Mouse (Mus musculus) hindbrain, embryonic 16.5 days (tissue): ENCODE measurements around the gene Ms4a4d. TPM values are rescaled to one million over a fixed set of nuclear protein-coding genes. Genes with fewer than 3 reads are reported as not detected.
"Not testable (repeated sequence)": the region's sequence is repeated elsewhere in the genome, so short reads cannot be mapped to it uniquely, and the experiment has no call there.

Source experiments
- ATAC-seq: fragments of 200-750 bp; cut with Nextera tagmentation; 2 replicates; pipeline ENCODE4 v1.8.0; 2017; ENCODE audit warnings: moderate TSS enrichment, moderate library complexity
- H3K27ac ChIP-seq: fragments of 300-500 bp; sonication (generic); 2 replicates; pipeline ENCODE4 v1.5.1; 2014; ENCODE audit warnings: low read depth, mild to moderate bottlenecking, control low read depth, low read length, moderate library complexity
- H3K27me3 ChIP-seq: fragments of 300-500 bp; sonication (generic); replicated peaks from 2 replicates; pipeline ENCODE4 v1.6.1; 2014; ENCODE audit warnings: low read length; ENCODE audit not compliant: control insufficient read depth, insufficient read depth
- H3K36me3 ChIP-seq: fragments of 300-500 bp; sonication (generic); 2 replicates; pipeline ENCODE4 v1.6.1; 2014; ENCODE audit warnings: mild to moderate bottlenecking, low read length, moderate library complexity, mixed read lengths; ENCODE audit not compliant: control insufficient read depth, insufficient read depth
- H3K4me1 ChIP-seq: fragments of 300-500 bp; sonication (generic); 2 replicates; pipeline ENCODE4 v1.6.1; 2014; ENCODE audit warnings: low read depth, low read length; ENCODE audit not compliant: control insufficient read depth, insufficient read depth
- H3K4me2 ChIP-seq: fragments of 300-500 bp; sonication (generic); 2 replicates; pipeline ENCODE4 v1.6.1; 2014; ENCODE audit warnings: mild to moderate bottlenecking, low read length, control low read depth, moderate library complexity
- H3K4me3 ChIP-seq: fragments of 300-500 bp; sonication (generic); 2 replicates; pipeline ENCODE4 v1.5.1; 2014; ENCODE audit warnings: mild to moderate bottlenecking, low read length, control low read depth, moderate library complexity
- H3K9ac ChIP-seq: fragments of 300-500 bp; sonication (generic); 2 replicates; pipeline ENCODE4 v1.6.1; 2014; ENCODE audit warnings: low read depth, mild to moderate bottlenecking, control low read depth, low read length, moderate library complexity
- H3K9me3 ChIP-seq: fragments of 300-500 bp; sonication (generic); 2 replicates; pipeline ENCODE4 v1.6.1; 2014; ENCODE audit warnings: mild to moderate bottlenecking, low read length, moderate library complexity; ENCODE audit not compliant: control insufficient read depth
- WGBS: fragments of 180-500 bp; shearing (Covaris S2); extraction: QIAGEN DNeasy Blood & Tissue Kit; methylation state at CpG from one replicate; pipeline ENCODE4 v1.1.7; 2014; 5-methylcytosine and 5-hydroxymethylcytosine counted together
- polyA plus RNA-seq: library from polyadenylated mRNA; unstranded; fragments of >200 nt; fragmentation: Nextera tagmentation; extraction: Ambion mirVana; gene quantifications from 2 replicates; pipeline ENCODE4 v1.2.1, GENCODE M21; 2015

Gene Ms4a4d
- not detected in 2 replicates for polyA plus RNA-seq

DNA sequence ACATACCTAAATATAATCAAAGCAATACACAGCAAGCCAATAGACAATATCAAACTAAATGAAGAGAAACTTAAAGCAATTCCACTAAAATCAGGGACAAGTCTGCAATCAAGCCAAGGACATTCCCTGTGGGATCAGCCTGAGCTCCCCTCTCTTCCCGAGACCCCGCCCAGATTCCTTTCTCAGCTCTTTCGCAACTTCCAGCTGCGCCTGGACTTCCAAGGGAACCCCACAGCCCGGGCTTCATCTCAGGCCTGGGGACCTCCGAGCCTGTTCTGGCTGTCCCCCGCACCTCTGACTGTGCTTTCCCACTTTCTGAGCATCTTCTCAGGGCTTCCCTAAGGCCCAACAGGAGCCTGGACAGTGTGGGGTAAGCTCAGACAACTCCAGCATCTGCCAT, at the start of gene Ms4a4d:
Ms4a4d (plus strand) TSS at position 209 of the 400 bp plus-strand sequence.
- no peak within 1 kb of the TSS for H3K4me3 ChIP-seq
- H3K9ac ChIP-seq: no peak within 1 kb of the TSS
- WGBS: 19% methylated on average over 7 of the region's 7 CpGs
- H3K27ac ChIP-seq: no peak within 1 kb of the TSS
- no peaks in the 10 kb centered on the region for H3K4me1 ChIP-seq
- H3K27me3 ChIP-seq: no peaks in the 10 kb centered on the region
- no peak for ATAC-seq
- H3K9me3 ChIP-seq: no peaks in the 10 kb centered on the region
- no peak within 1 kb of the TSS for H3K4me2 ChIP-seq
- H3K36me3 ChIP-seq: no peaks in the 10 kb centered on the region

DNA sequence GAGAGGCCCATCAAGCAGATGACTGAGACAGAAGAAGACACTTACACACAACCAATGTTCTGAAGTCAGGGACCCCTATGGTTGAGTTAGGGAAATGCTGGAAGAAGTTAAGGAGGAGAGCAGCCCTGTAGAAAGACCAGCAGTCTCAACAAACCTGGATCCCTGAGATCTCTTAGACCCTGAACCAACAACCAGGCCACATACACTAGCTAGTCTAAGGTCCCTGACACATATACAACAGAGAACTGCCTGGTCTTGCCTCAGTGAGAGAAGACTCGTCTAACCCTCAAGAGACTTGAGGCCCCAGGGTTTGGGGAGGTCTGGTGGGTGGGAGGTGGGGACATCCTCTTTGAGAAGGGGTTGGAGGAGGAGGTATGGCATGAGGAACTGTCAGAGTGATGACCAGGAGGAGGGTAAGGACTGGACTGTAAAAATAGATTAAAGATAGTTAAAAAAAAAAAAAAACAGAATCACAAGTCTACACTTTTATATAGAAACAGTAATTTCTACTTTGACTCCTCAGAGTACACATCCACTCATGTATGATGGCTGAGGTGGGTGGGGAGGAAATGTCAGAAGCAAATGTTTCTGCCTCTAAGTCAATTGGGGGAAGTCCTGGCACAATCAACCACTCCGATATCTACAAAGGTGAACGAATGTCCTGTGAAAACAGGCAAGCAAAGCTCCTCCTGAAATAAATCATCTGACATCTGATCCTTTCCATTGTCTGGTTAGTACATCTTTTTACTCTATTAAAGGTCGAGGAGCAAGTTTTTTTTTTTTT, 45.0 kb upstream of the Ms4a4d start:
- H3K4me3 ChIP-seq: no peak overlapping the region
- no peaks in the 10 kb centered on the region for H3K36me3 ChIP-seq
- H3K4me1 ChIP-seq: no peaks in the 10 kb centered on the region
- 74% methylated on average over 4 of the region's 4 CpGs for WGBS
- H3K9ac ChIP-seq: no peak overlapping the region
- no peak overlapping the region for H3K27ac ChIP-seq
- no peak overlapping the region for H3K4me2 ChIP-seq
- no peaks in the 10 kb centered on the region for H3K9me3 ChIP-seq
- no peak for ATAC-seq
- no peaks in the 10 kb centered on the region for H3K27me3 ChIP-seq

DNA sequence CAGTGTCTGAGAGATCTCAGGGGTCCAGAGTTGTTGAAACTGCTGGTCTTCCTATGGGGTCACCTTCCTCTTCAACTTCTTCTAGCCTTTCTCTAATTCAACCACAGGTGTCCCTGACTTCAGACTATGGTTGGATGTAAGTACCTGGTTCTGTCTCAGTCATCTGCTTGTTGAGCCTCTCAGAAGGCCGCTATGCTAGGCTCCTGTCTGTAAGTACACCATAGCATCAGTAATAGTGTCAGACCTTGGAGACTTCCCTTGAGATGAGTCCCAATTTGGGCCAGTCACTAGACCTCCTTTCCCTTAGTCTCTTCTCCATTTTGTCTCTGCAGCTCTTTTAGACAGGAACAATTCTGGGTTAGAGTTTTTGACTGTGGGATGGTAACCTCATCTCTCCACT, 43.9 kb upstream of the Ms4a4d start:
- Histone ChIP-seq H3K27ac (no peak overlapping the region), H3K9me3 (no peaks in the 10 kb centered on the region), H3K27me3 (no peaks in the 10 kb centered on the region), H3K4me2 (no peak overlapping the region), H3K4me3 (no peak overlapping the region), H3K9ac (no peak overlapping the region), H3K4me1 (no peaks in the 10 kb centered on the region), H3K36me3 (no peaks in the 10 kb centered on the region)
- no peak for ATAC-seq
- WGBS: 86% methylated on average over 1 of the region's 1 CpGs

DNA sequence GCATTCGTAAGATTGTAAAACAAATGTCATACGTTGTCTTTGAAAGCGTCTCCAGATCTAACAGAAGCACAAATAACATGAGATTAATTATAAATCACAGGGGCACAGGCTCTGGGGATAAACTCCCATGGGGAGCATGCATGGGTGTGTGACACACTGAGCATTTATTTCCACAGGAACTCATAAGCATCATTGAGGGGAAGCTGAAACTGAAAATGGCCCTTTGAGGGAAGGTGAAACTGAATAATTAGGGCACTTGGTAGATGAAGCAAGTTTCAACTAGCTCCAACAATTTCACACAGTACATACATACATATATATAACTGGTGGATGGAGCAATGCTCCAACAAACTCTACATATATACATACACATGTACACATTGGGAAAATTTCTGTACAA, 42.1 kb upstream of the Ms4a4d start:
- no peak for ATAC-seq
- 92% methylated on average over 3 of the region's 3 CpGs for WGBS
- H3K36me3 ChIP-seq: no peaks in the 10 kb centered on the region
- H3K4me1 ChIP-seq: no peaks in the 10 kb centered on the region
- H3K27ac ChIP-seq: no peak overlapping the region
- no peaks in the 10 kb centered on the region for H3K9me3 ChIP-seq
- no peak overlapping the region for H3K4me2 ChIP-seq
- H3K27me3 ChIP-seq: no peaks in the 10 kb centered on the region
- H3K4me3 ChIP-seq: no peak overlapping the region
- H3K9ac ChIP-seq: no peak overlapping the region

DNA sequence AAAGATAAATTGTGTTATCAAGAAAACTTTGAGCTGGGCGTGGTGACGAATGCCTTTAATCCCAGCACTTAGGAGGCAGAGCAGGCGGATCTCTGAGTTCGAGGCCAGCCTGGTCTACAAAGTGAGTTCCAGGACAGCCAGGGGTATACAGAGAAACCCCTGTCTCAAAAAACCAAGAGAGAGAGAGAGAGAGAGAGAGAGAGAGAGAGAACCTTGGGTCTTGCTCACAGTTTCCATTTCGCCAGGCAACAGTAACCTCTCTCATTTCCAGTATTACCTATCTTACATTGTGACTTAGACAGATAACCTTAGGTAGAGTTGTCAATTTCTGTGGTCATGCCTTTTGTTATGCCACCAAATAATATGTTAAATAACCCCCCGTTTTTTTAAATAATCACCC, 40.2 kb upstream of the Ms4a4d start:
- no peak overlapping the region for H3K27ac ChIP-seq
- no peak for ATAC-seq
- H3K4me1 ChIP-seq: no peaks in the 10 kb centered on the region
- H3K9me3 ChIP-seq: no peaks in the 10 kb centered on the region
- no peak overlapping the region for H3K9ac ChIP-seq
- no peak overlapping the region for H3K4me3 ChIP-seq
- no peaks in the 10 kb centered on the region for H3K27me3 ChIP-seq
- H3K4me2 ChIP-seq: no peak overlapping the region
- 91% methylated on average over 6 of the region's 6 CpGs for WGBS
- no peaks in the 10 kb centered on the region for H3K36me3 ChIP-seq

DNA sequence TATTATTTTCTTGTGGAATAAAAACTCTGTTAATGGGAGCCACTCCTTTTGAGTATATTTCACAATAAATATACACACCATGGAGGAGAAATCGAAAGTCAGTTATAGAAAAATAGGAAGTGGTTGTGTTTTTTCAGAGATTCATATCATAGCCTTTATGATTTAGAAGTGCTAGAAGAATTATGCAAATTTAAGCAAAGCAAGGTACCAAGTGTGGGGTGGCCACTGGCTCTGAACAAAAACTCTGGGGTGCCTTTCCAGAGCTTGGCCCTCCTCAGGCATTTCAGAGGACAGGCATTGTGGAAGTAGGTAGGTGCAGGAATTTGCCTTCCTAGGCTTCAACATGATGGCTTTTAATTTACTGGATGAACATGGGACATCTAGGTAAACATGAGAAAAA, 39.3 kb upstream of the Ms4a4d start:
- not testable (repeated sequence) for H3K27me3 ChIP-seq, H3K9ac ChIP-seq, ATAC-seq, H3K9me3 ChIP-seq, H3K36me3 ChIP-seq, H3K4me1 ChIP-seq, H3K4me3 ChIP-seq, H3K27ac ChIP-seq, H3K4me2 ChIP-seq
- 84% methylated on average over 1 of the region's 1 CpGs for WGBS

DNA sequence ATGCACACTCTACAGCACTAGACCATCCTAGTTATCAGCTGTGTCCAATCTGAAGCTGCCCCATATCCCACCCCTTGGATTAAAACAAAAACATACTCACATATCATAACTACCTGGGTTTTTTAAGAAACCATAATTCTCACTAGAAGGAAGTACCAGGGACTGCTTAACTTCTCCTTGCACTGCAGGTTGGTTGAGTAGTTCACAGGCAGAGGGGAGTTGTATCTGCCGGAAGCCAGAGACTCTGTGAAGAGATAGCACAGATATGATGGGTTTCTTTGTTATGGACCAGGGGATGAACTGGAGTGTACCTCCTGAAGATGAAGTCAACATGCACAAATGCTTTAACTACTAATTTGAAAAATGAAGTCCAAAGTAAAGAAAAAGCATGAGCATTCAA, 35.8 kb upstream of the Ms4a4d start:
- Histone ChIP-seq H3K4me2 (no peak overlapping the region), H3K9me3 (no peaks in the 10 kb centered on the region), H3K27me3 (no peaks in the 10 kb centered on the region), H3K4me3 (no peak overlapping the region), H3K4me1 (no peaks in the 10 kb centered on the region), H3K27ac (no peak overlapping the region), H3K36me3 (no peaks in the 10 kb centered on the region), H3K9ac (no peak overlapping the region)
- ATAC-seq: no peak
- WGBS: 93% methylated on average over 1 of the region's 1 CpGs

DNA sequence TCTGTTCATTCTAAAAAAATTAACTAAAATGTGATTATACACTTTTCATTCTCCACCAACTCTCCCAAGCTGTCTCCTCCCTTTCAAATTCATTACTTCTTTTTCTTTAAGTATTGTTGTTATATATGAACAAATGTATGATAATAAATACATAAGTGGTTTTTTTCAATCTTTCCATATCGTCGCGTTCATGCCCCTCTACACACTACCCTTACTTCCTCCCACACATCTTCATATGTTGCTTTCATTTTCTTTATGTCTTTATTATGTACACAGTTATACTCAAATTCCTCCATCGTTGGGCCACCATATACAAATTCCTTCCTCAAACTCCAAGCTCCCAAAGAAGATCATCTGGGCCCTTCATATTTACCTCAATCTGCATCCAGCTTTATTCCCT, 35.3 kb upstream of the Ms4a4d start:
- H3K4me3 ChIP-seq: no peak overlapping the region
- H3K36me3 ChIP-seq: no peaks in the 10 kb centered on the region
- H3K4me1 ChIP-seq: no peaks in the 10 kb centered on the region
- H3K9ac ChIP-seq: no peak overlapping the region
- no peak for ATAC-seq
- no peak overlapping the region for H3K27ac ChIP-seq
- no peak overlapping the region for H3K4me2 ChIP-seq
- whole genome bisulfite sequencing: 89% methylated on average over 4 of the region's 4 CpGs
- no peaks in the 10 kb centered on the region for H3K9me3 ChIP-seq
- no peaks in the 10 kb centered on the region for H3K27me3 ChIP-seq

DNA sequence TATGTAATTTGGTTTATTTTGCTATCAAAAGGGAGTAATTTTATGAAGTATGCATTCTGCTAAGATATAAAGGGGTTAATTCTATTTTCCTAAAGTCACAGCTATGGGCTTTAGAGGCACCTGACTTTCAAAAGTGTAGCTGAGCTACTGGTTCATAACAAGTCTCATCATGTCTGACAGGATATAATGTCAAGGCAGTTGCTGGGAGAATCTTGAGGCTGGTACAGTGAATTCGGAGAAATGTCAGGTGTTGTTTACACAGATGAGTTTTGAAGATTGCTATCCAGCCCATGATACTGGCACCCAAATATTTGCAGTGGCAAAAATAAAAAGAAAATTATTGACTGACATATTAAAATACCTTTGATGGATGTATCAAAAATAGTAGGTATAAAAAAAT, 31.7 kb upstream of the Ms4a4d start:
- ATAC-seq: no peak
- whole genome bisulfite sequencing: 89% methylated on average over 1 of the region's 1 CpGs
- Histone ChIP-seq H3K9ac (no peak overlapping the region), H3K4me2 (no peak overlapping the region), H3K27ac (no peak overlapping the region), H3K27me3 (no peaks in the 10 kb centered on the region), H3K9me3 (no peaks in the 10 kb centered on the region), H3K4me3 (no peak overlapping the region), H3K36me3 (no peaks in the 10 kb centered on the region), H3K4me1 (no peaks in the 10 kb centered on the region)
